Mouse (Mus musculus) ES-Bruce4 (cell line): ENCODE measurements around the gene Dclre1b.

ENCODE experiments used
- CTCF ChIP-seq: IDR thresholded peaks from one replicate; pipeline ENCODE4 v1.8.1; 2011; ENCODE audit warnings: low read depth, low read length
- EP300 ChIP-seq: IDR thresholded peaks from 2 replicates; pipeline ENCODE4 v1.6.1; 2011; ENCODE audit warnings: low read depth, low read length; ENCODE audit not compliant: insufficient read depth
- POLR2A ChIP-seq: IDR thresholded peaks from one replicate; pipeline ENCODE4 v1.8.1; 2011; ENCODE audit warnings: low read length; ENCODE audit not compliant: insufficient read depth

DNA sequence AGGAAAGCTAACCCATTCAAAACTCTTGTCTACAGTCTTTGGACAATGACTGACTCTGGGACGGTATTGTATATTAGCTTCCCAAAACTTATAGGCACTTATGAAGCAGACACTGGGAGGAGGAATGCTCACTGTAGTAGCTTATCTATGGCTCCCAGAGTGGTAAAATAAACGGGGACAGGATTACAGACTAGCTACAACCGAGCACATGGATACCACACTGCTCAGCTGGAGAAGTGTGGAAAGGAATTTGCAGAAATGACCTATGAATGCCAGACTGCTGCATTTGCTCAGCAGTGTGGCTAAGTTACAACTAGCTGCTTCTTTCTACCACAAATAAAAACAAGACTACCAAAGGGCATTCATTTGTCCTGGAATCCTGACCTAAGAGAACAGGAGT is 53.9 kb downstream of the Dclre1b start:
- TF ChIP-seq POLR2A (no peak), CTCF (no peak), EP300 (no peak)
